Mouse (Mus musculus): ENCODE results near the gene Opcml.

DNA sequence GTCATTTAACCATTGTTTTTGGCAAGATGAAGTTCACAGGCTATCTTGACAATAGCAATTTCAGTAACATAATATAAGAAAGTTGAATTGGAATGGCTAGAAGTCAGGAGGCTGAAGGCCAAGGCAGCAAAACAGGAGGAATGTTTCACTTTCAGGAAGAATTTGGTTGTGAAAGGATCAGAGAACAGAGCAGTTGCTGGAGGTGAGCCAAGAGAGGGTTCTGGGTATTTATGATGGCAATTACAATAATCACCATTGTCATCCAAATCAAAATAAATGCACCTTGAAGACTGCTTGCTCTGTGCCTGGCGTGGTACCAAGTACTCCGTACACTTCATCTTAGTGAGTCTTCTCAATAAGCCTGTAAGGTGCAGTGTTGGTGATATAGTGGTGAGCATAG, 483.2 kb downstream of the Opcml start:
- TF ChIP-seq POLR2A (IDR thresholded peaks at IDR 0.05; ENCODE audit: borderline replicate concordance, insufficient read depth, low read length): no peak
- no peak for TF ChIP-seq CTCF (IDR thresholded peaks at IDR 0.05; ENCODE audit: borderline replicate concordance, insufficient read depth, low read depth, low read length)

All from cerebellum, adult 2 months (tissue).